Mouse (Mus musculus) limb, embryonic 10.5 days (tissue): ENCODE data around the gene Sez6l. TPM values are rescaled to one million over a fixed set of nuclear protein-coding genes. Genes with fewer than 3 reads are reported as not detected.

Experiments
- DNase-seq: peaks from one replicate; pipeline ENCODE4 v3.0.0-alpha.2; 2017; ENCODE audit warnings: low spot score
- H3K27ac ChIP-seq: fragments of 300-500 bp; sonication (generic); 2 replicates; pipeline ENCODE4 v1.5.1; 2016; ENCODE audit warnings: mild to moderate bottlenecking
- H3K27me3 ChIP-seq: fragments of 300-500 bp; sonication (generic); 2 replicates; pipeline ENCODE4 v1.6.1; 2016; ENCODE audit warnings: low read depth, mild to moderate bottlenecking; ENCODE audit not compliant: poor library complexity, severe bottlenecking
- H3K36me3 ChIP-seq: fragments of 300-500 bp; sonication (generic); 2 replicates; pipeline ENCODE4 v1.6.1; 2016; ENCODE audit warnings: mild to moderate bottlenecking, moderate library complexity
- H3K4me1 ChIP-seq: fragments of 300-500 bp; sonication (generic); 2 replicates; pipeline ENCODE4 v1.6.1; 2016
- H3K4me3 ChIP-seq: fragments of 300-500 bp; sonication (generic); 2 replicates; pipeline ENCODE4 v1.5.1; 2016; ENCODE audit warnings: mild to moderate bottlenecking, moderate library complexity
- H3K9me3 ChIP-seq: fragments of 300-500 bp; sonication (generic); replicated peaks from 2 replicates; pipeline ENCODE4 v1.6.1; 2016; ENCODE audit warnings: mild to moderate bottlenecking
- WGBS: fragments of 180-500 bp; shearing (Covaris S2); methylation state at CpG from one replicate; pipeline ENCODE4 v1.1.7; 2016; 5-methylcytosine and 5-hydroxymethylcytosine counted together
- polyA plus RNA-seq: library from polyadenylated mRNA; unstranded; fragments of >200 nt; fragmentation: Nextera tagmentation; extraction: Ambion mirVana; gene quantifications from 2 replicates; pipeline ENCODE4 v1.2.1, GENCODE M21; 2016

The Sez6l gene
- polyA plus RNA-seq, 1 experiment from 2014 or later = 0.16 TPM

DNA sequence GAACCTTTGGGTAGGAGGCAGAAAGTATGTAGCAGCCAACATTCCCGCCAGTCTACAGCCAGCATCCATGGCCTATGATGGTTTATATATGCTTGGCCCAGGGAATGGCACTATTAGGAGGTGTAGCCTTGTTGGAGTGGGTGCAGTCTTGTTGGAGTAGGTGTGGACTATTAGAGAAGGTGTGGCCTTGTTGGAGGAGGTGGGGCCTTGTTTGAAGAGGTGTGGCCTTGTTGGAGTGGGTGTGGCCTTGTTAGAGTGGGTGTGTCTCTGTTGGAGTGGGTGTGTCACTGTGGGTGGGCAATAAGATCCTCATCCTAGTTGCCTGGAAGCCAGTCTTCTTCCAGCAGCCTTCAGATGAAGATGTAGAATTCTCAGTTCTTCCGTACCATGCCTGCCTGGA lies 53.2 kb downstream of the Sez6l start:
- Histone ChIP-seq H3K4me3 (no peak overlapping the region), H3K36me3 (no peaks in the 10 kb centered on the region), H3K4me1 (peaks cover 32% of the 10 kb centered on the region), H3K9me3 (no peaks in the 10 kb centered on the region), H3K27ac (no peak overlapping the region), H3K27me3 (peaks cover 23% of the 10 kb centered on the region)
- WGBS = 94% methylated on average over 2 of the region's 2 CpGs
- no peak for DNase-seq

DNA sequence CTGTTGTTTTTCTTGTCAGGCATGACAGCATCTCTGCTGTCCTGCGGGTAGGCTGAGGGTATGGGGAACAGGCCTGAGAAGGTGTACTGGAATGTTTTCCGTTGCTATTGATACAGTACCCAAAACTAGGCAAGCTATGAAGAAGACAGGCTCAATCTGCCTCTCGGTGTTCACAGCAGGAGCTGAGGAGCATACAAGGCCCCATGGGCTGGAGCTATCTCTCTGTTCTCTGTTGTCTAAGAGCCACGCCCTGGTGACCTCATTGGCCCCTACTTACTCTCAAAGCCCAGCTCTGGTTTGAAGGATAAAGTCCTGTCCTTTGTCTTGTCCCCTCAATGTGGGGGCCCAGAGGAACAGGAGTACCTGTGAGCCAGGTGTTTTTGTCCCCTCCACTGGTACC lies 53.7 kb downstream of the Sez6l start:
- Histone ChIP-seq H3K36me3 (no peaks in the 10 kb centered on the region), H3K27me3 (peaks cover 23% of the 10 kb centered on the region), H3K9me3 (no peaks in the 10 kb centered on the region), H3K27ac (no peak overlapping the region), H3K4me1 (peaks cover 32% of the 10 kb centered on the region), H3K4me3 (no peak overlapping the region)
- WGBS = 89% methylated on average over 4 of the region's 4 CpGs
- DNase-seq = no peak

DNA sequence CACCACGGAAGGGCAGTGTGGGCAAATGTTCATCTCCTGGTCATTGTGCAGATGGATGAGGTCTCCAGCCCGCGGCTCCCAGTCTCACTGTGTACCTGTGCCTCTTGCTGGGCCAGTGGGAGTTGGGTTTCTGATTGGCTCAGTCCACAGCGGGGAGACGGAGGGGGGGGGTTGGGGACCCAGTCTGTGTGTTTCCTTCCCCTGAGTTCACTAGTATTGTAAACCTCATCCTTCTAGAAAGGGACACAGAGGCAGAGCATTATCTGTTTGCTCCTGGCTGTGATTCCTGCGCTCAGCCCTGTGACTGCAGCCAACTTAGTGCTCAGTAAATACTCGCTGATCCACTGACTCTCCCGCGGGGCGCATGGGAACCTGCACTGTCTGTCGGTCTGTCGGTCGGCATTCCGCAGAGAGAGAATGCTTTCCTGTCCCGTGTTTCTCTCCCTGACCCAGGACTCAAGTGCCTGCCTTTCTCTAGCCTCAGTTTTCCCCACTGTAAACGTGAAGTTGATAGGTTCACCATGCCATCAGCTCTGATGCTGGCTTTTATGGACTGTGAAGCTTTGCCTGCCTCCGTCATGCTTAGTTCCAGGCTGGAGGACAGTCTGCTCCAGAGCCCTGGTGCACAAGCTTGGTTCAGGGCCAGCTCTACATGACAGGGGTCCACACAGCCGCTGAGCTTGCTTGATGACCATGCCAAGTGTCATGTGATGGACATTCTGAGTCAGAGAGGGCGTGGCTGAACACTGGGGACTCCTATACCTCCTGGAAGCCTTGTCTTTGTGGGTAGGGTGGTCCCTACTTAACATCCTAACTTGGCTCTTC lies 55.1 kb downstream of the Sez6l start:
- Histone ChIP-seq H3K9me3 (no peaks in the 10 kb centered on the region), H3K27ac (peak overlapping the region; percentile 67; the same call in 1 of the 2 replicates), H3K36me3 (no peaks in the 10 kb centered on the region), H3K4me1 (peaks cover 36% of the 10 kb centered on the region), H3K27me3 (peaks cover 23% of the 10 kb centered on the region), H3K4me3 (0 out of 2 replicates have a peak overlapping the region, but pooled peaks have one; percentile 6)
- no peak for DNase-seq
- 20% methylated on average over 19 of the region's 19 CpGs for WGBS

DNA sequence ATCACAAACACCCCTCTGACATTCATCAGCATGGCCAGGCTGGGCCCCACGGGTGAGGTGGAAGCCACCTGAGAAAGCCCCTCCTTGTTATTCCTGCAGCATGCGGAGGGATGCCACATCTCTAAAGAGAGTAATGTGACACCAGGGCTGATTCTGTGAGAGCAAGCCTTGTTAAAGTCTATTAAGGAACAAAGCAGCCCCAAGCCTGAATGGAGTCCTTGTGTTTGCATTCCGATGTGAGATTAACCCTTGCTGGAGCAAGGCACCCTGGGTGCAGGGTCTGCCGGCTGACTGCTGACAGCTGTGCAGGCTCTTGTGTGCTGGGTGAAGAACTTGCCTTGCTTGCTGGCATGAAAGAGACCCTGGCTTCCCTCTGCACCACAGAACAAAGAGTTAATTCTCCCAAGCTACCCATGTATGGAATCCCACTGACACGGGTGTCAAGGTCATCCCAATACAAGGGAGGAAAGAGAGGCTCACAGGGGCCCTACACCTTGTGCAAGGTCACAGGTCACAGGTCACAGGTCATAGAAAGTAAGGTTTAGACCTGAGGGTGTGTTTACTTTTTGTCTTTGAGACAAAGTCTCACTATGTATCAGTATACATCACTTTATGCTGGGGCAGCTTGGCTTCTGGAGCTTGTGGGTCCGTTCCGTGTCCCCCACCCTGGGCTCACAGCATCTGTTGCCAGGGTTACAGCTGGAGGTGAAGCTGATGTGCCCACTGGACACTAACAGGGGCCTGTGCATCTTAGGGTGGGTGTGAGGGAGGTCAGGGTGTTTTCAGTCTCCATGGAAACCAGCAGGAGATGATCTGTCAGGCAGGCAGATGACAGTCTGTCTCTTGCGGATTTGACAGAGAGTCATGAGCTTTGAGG lies 55.9 kb downstream of the Sez6l start:
- 15% methylated on average over 8 of the region's 8 CpGs for WGBS
- no peaks in the 10 kb centered on the region for H3K9me3 ChIP-seq
- peak; percentile 49 for DNase-seq
- H3K27me3 ChIP-seq = peaks cover 23% of the 10 kb centered on the region
- H3K4me1 ChIP-seq = peaks cover 36% of the 10 kb centered on the region
- H3K36me3 ChIP-seq = no peaks in the 10 kb centered on the region
- 0 out of 2 replicates have a peak overlapping the region, but pooled peaks have one; percentile 6 for H3K4me3 ChIP-seq
- peak overlapping the region; percentile 67 for H3K27ac ChIP-seq

DNA sequence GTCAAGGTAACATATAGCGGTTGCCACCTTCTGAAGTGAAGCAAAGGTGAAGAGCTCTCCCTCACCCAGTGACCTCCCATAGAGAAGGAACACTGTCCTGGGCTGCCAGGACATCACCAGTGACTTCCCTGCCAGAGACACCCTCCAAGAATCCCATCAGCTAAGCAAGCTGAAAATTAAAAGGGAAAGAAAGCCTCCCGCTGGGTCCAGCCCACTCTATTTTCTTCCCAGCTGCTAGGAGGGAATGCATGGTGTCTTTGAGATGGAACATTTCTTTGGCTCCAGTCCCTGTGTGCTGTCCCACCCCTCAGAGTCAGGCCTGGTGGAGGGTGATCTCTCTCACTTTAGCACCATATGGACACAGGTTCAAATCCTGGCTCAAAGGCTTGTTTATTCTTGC lies 58.2 kb downstream of the Sez6l start:
- H3K27me3 ChIP-seq = peaks cover 23% of the 10 kb centered on the region
- H3K36me3 ChIP-seq = no peaks in the 10 kb centered on the region
- no peaks in the 10 kb centered on the region for H3K9me3 ChIP-seq
- DNase-seq = no peak
- H3K4me1 ChIP-seq = peaks cover 30% of the 10 kb centered on the region
- H3K27ac ChIP-seq = 0 out of 2 replicates have a peak overlapping the region, but pooled peaks have one; percentile 3
- WGBS = 84% methylated on average over 2 of the region's 2 CpGs
- no peak overlapping the region for H3K4me3 ChIP-seq

DNA sequence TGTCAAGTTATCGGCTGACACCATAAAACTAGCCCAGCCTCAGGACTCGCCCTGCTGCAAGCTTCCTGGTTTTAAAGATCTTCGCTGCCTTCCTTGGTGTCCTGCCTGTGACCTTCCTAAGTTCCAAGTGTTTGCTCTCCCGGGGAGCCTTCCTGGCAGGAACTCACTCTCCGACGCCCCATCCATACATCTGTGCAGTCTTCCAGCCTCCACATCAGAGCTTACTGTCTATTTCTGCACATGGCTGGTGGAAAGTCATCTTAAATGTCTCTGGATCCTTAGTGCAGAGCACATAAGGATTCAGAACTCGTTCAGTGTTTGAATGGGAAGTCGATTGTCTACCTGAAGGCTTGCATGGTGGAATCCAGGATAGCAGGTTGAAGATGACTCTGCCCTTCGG lies 59.5 kb downstream of the Sez6l start:
- H3K4me1 ChIP-seq = peaks cover 30% of the 10 kb centered on the region
- H3K4me3 ChIP-seq = no peak overlapping the region
- H3K27ac ChIP-seq = no peak overlapping the region
- peaks cover 23% of the 10 kb centered on the region for H3K27me3 ChIP-seq
- H3K9me3 ChIP-seq = no peaks in the 10 kb centered on the region
- DNase-seq = no peak
- no peaks in the 10 kb centered on the region for H3K36me3 ChIP-seq
- WGBS = 89% methylated on average over 9 of the region's 9 CpGs

DNA sequence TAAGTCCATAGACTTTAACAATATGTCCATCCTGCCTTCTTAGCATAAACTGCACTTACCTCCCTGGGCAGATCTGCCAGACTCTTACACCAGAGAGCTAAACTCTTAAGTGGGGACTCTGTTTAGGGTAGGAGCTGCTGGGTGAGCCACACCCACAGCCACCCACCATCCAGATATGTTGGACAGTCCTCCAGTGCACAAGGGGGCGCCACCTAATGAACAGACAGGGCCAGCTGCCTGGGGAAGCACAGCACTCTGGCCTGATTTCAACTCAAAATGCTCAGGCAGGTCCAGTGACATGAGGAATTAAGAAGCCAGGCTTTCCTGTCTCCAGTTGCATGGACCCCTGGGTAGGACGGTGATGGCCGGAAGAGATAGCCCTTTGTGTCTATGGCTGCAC lies 60.5 kb downstream of the Sez6l start:
- H3K4me1 ChIP-seq = peaks cover 22% of the 10 kb centered on the region
- 93% methylated on average over 3 of the region's 3 CpGs for WGBS

DNA sequence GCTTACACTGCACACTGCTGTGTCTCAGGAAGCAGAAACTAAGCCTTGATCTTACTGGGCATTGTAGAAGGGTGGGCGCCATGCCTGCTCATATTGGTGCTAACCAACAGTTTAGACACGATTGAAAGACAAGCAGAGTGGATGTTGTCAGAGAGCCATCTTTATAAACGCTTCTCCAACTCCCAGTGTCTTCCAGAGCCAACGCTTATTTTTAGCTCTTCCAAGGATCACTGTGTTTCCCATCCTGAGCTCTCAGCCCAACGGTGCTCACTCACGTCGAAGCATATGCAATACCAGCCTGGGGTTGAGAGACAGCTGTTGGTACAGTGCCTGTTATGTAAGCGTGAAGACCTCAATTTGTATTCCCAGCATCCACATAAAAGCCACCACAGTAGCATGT lies 66.6 kb downstream of the Sez6l start:
- no peak overlapping the region for H3K27ac ChIP-seq
- H3K36me3 ChIP-seq = no peaks in the 10 kb centered on the region
- 89% methylated on average over 8 of the region's 8 CpGs for WGBS

More for the DNA sequence above, 60.5 kb downstream of the Sez6l start:
- Histone ChIP-seq H3K9me3 (no peaks in the 10 kb centered on the region), H3K4me3 (no peak overlapping the region), H3K27ac (no peak overlapping the region), H3K27me3 (peaks cover 18% of the 10 kb centered on the region), H3K36me3 (no peaks in the 10 kb centered on the region)
- DNase-seq = no peak

DNA sequence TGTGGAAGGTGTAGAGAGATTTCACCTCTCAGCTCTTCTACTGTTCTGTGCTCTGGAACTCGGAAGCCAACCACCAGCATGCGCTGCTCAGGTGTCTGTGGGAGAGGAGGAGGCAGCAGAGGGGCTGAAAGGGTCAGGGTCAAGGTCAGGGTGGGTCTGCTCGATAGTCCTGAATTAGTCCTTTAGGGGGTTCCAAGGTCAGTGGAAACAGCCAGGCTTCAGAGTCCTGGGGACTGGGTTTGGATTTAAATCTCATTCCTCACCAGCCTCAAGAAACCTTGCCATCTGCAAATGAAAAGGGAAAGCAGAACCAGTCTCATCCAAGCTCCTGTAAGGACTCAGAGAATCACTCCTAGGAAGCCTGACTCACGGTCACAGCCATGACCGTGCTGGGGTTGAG lies 67.1 kb downstream of the Sez6l start:
- no peaks in the 10 kb centered on the region for H3K36me3 ChIP-seq
- no peaks in the 10 kb centered on the region for H3K4me1 ChIP-seq
- H3K27ac ChIP-seq = no peak overlapping the region
- no peak for DNase-seq
- 0 out of 2 replicates have a peak, but pooled peaks cover 4% of the 10 kb centered on the region for H3K9me3 ChIP-seq
- H3K4me3 ChIP-seq = no peak overlapping the region
- H3K27me3 ChIP-seq = no peaks in the 10 kb centered on the region
- WGBS = 69% methylated on average over 5 of the region's 5 CpGs

More for the DNA sequence above, 66.6 kb downstream of the Sez6l start:
- H3K4me3 ChIP-seq = no peak overlapping the region
- DNase-seq = no peak
- H3K4me1 ChIP-seq = no peaks in the 10 kb centered on the region
- H3K27me3 ChIP-seq = no peaks in the 10 kb centered on the region
- H3K9me3 ChIP-seq = 0 out of 2 replicates have a peak, but pooled peaks cover 4% of the 10 kb centered on the region

DNA sequence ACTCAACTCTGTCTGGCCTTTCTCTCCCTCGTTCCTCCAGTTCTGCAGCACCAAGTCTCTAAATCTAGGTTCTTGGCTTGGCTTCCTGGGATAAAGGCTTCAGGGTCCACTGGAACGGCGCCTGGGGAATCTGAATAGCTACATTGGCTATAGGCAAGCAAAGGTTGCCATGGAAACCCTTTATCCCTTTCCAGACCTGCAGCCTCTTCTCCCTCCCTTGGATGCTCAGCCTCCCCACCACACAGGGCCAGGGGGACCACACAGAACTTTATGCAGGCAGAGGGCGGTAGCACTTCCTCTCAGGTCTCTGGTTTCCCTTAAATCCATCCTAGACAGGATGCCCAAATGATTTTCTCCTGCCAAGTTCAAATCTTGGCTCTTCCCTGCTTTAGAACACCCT lies 71.4 kb downstream of the Sez6l start:
- no peak for DNase-seq
- Histone ChIP-seq H3K36me3 (no peaks in the 10 kb centered on the region), H3K27me3 (no peaks in the 10 kb centered on the region), H3K4me3 (no peak overlapping the region), H3K9me3 (0 out of 2 replicates have a peak, but pooled peaks cover 4% of the 10 kb centered on the region), H3K27ac (no peak overlapping the region), H3K4me1 (peaks cover 10% of the 10 kb centered on the region)
- WGBS = 73% methylated on average over 4 of the region's 4 CpGs

DNA sequence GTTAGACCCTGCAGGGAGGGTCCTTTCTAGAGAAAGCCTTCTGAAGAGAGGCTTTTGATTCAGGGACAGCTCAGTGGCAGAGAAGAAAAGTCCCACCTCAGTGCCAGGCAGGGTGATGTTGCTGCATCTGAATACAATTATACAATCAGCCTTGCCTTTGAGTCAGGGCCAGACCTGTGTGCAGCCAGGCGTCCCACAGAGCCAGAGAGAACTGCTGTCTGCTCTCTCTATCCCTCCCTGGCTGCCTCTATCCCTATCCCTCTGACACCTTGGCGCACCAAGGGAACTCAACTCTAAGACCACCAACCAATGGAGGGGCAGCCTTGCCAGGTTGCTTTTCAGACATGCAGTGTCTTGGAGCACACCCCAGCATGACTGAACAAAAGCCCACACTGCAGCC lies 75.6 kb downstream of the Sez6l start:
- Histone ChIP-seq H3K27ac (peak overlapping the region; percentile 30; the same call in 1 of the 2 replicates), H3K27me3 (no peaks in the 10 kb centered on the region), H3K4me1 (peaks cover 16% of the 10 kb centered on the region), H3K4me3 (no peak overlapping the region), H3K9me3 (0 out of 2 replicates have a peak, but pooled peaks cover 4% of the 10 kb centered on the region), H3K36me3 (no peaks in the 10 kb centered on the region)
- 60% methylated on average over 2 of the region's 2 CpGs for WGBS
- no peak for DNase-seq

DNA sequence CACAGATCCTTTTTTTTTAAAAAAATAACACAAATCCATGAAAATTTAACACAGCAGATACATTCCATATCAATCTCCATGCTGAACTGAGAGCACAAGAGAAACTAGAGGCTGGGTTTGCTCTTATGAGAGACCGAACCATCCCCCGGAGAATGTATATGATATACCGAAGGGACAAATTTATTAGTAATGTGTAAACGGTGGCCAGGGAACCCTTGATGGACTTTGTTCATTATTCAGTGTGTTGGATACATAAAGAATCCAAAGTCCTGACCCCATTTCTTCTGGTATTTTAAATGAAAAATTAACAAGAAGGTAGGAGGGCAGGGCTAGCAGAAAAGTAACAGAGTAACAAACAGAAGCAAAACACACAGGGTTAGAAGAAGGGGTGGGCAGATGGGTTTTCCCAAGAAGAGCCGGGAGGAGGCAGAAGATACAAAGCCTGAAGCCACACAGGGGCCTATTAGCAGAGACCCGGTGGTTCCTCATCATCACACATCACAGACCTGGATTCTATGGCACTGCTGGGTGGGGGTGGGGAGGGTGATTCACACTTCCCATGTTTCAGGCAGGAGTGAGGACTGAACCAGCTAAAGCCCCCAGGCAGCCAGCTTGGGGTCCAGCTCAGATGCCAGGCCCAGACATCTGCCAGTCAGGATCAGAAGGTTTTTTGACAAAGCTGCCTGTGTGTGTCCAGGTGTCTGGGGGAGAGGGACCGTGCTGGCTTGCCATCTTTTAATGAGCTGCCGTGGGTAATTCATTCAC lies 76.9 kb downstream of the Sez6l start:
- Histone ChIP-seq H3K9me3 (no peaks in the 10 kb centered on the region), H3K27ac (no peak overlapping the region), H3K4me1 (peaks cover 16% of the 10 kb centered on the region), H3K36me3 (no peaks in the 10 kb centered on the region), H3K27me3 (no peaks in the 10 kb centered on the region), H3K4me3 (no peak overlapping the region)
- WGBS = 62% methylated on average over 8 of the region's 8 CpGs
- DNase-seq = no peak
